Mouse (Mus musculus) common myeloid progenitor, adult 5-6 weeks (primary cell): ENCODE measurements around the gene Gm17581. TPM values are rescaled to one million over a fixed set of nuclear protein-coding genes. Genes with fewer than 3 reads are reported as not detected.
A peak's percentile ranks its signal among the peaks of the same experiment; 100 is the strongest.

Source experiments
- ATAC-seq: replicated peaks from 2 replicates; pipeline ENCODE4 v1.8.0; 2016; ENCODE audit warnings: low read depth, mild to moderate bottlenecking, moderate TSS enrichment, inconsistent platforms; ENCODE audit not compliant: poor library complexity, severe bottlenecking
- total RNA-seq: library from RNA; stranded (forward); fragments of 200-1000, 187-1606 nt; gene quantifications from 2 replicates; pipeline ENCODE4 v1.2.3, GENCODE M21; 2017

Gm17581 gene
- total RNA-seq, 1 experiment from 2014 or later: not detected

- ATAC-seq: no peak
Observed at GRCm38 (mm10) chr2:155694564-155694963, 41.1 kb downstream of the Gm17581 start.

- ATAC-seq: no peak
Observed at GRCm38 (mm10) chr2:155693136-155693535, 42.5 kb downstream of the Gm17581 start.

- peak; percentile 96 for ATAC-seq
Observed at GRCm38 (mm10) chr2:155691723-155692493, 43.8 kb downstream of the Gm17581 start, which contains the start of gene Trpc4ap. TSS of gene Trpc4ap (minus strand) at chr2:155692384.

GRCm38 (mm10) chr2:155691336-155691722 lies 44.3 kb downstream of the Gm17581 start:
- no peak for ATAC-seq

- no peak for ATAC-seq
Observed at GRCm38 (mm10) chr2:155689211-155689610, 46.5 kb downstream of the Gm17581 start.

- no peak for ATAC-seq
Observed at GRCm38 (mm10) chr2:155687746-155688145, 47.9 kb downstream of the Gm17581 start.

GRCm38 (mm10) chr2:155686572-155686971 lies 49.1 kb downstream of the Gm17581 start:
- ATAC-seq: no peak

Other genes with a start within 250 kb of the Gm17581 start
- 14.9 and 20.4 TPM in 2 replicates for gene Acss2, start 217.9 kb downstream of the Gm17581 start, total RNA-seq
- gene Ggt7, start 217.6 kb downstream of the Gm17581 start, total RNA-seq: 0.19 TPM in 1 of 2 replicates, not detected in the other
- 18.4 and 22.5 TPM in 2 replicates for gene Gss, start 143.1 kb downstream of the Gm17581 start, total RNA-seq
- gene Myh7b, start 124.7 kb downstream of the Gm17581 start, total RNA-seq: 0.05 TPM in 1 of 2 replicates, not detected in the other
- gene Trpc4ap, start 43.5 kb downstream of the Gm17581 start, total RNA-seq: 73.5 and 77.3 TPM in 2 replicates
- gene Edem2, start 6.4 kb downstream of the Gm17581 start, total RNA-seq: 27.8 and 36.5 TPM in 2 replicates
- 0.39 and 3.4 TPM in 2 replicates for gene Procr, start 15.3 kb upstream of the Gm17581 start, total RNA-seq
- gene Mmp24, start 39.5 kb upstream of the Gm17581 start, total RNA-seq: 0.32 TPM in 1 of 2 replicates, not detected in the other
- gene BC029722, start 83.6 kb upstream of the Gm17581 start, total RNA-seq: 12.5 and 15.3 TPM in 2 replicates
- 49.4 and 83.3 TPM in 2 replicates for gene Eif6, start 91.1 kb upstream of the Gm17581 start, total RNA-seq
- not detected in 2 replicates for gene Fam83c, start 99.0 kb upstream of the Gm17581 start, total RNA-seq
- gene Uqcc1, start 194.4 kb upstream of the Gm17581 start, total RNA-seq: 58.5 and 105 TPM in 2 replicates
- not detected in 2 replicates for gene Gm15557, start 204.9 kb upstream of the Gm17581 start, total RNA-seq
- not detected in 2 replicates for gene Gdf5, start 209.5 kb upstream of the Gm17581 start, total RNA-seq
- gene Cep250, start 220.6 kb upstream of the Gm17581 start, total RNA-seq: 36.6 and 46.4 TPM in 2 replicates